Mouse (Mus musculus) neutrophil, adult 83 days (primary cell): Measurements from ENCODE around the gene Frrs1l. TPM values are rescaled to one million over a fixed set of nuclear protein-coding genes. Genes with fewer than 3 reads are reported as not detected.

ENCODE experiments used
- total RNA-seq, 2 experiments: library from RNA; stranded (reverse); gene quantifications; one replicate each; pipeline ENCODE4 v1.2.4; 2023

Frrs1l gene
- not detected for total RNA-seq

DNA sequence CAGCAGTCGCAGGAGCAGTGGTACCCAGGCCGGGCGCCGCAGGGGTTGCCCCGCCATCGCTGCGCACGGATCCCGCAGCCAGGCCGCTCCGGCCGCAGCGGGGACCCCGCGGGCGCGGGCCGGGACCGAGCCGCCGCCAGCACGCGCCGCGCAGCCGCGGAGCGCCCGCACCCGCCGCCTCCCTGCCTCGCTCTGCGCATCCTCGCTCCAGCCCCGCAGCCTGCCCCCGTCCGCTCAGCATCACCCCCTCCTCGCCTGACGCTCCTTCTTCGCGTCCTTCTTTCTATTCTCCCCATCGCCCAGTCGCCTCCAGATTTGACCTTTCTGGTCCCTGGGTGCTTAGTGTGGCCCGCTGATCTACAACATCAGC, at the start of gene Frrs1l:
TSS of gene Frrs1l (minus strand) at position 177 of the 370 bp plus-strand sequence.

DNA sequence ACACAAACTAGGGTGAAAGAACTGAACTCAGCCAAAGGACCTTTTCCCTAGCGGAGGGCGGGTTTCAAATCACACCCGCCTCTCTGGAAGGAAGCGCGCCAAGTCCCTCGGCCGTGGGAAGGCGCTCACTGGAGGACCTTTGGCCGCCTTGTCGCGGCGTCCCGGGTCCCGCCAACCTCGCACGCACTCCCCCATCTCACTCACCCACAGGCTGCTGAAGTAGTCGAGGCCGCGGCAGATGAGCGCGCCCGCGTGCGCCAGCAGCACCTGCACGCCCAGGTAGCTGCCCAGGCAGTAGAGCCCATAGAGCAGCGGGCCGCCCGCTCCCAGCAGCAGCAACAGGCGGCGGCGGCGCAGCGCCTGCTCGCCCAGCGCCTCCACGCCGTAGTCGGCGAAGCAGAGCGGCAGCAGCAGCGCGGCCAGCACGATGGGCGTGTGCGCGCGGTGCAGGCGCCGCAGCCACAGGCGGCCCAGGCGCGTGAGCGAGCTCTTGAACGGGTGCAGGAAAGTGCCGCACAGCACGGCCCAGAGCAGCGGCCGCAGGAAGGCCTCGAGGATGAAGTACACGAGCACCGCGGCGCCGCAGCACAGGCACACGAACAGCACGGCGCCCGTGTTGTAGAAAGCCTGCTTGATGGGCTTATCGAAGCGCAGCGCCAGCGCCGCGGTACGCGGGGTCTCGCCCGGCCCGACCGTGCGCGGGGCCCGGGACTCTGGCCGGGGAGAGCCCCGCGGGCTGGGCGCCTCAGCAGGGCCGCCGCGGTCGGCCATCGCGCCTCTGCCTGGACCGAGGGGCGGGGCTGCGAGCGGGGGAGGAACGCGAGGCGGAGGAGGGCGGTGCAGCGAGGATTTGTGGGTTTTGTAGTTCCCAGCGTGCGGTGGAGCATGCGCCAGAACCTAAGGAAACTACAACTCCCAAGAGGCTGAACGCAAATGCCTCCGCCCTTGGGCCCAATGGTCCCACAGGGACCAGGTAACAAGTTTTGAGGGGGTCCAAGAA, 43.2 kb downstream of the Frrs1l start, which contains the start of gene Tmem245:
TSS of gene Tmem245 (minus strand) at position 797 of the 1,000 bp plus-strand sequence.

Other genes with a start within 250 kb of the Frrs1l start
- 1 to 10 TPM in 1 of 2 experiments, under 1 TPM in 1; 0.94 to 1.3 TPM for gene Actl7b, start 248.9 kb downstream of the Frrs1l start, total RNA-seq
- gene Actl7a, start 247.0 kb downstream of the Frrs1l start, total RNA-seq: not detected
- 10 to 100 TPM; 64.7 to 76.2 TPM for gene Elp1, start 188.1 kb downstream of the Frrs1l start, total RNA-seq
- 1 to 10 TPM; 7.6 to 8.9 TPM for gene Fam206a, start 188.0 kb downstream of the Frrs1l start, total RNA-seq
- gene Ctnnal1, start 125.2 kb downstream of the Frrs1l start, total RNA-seq: 1 to 10 TPM; 2.0 to 2.7 TPM
- gene Tmem245, start 43.0 kb downstream of the Frrs1l start, total RNA-seq: 10 to 100 TPM; 15.9 to 16.9 TPM
- 1 to 10 TPM in 1 of 2 experiments, under 1 TPM in 1; 0.96 to 2.4 TPM for gene Epb41l4b, start 153.0 kb upstream of the Frrs1l start, total RNA-seq